Mouse (Mus musculus) G1E (cell line): ENCODE measurements around the gene Mapkapk3. TPM values are rescaled to one million over a fixed set of nuclear protein-coding genes. Genes with fewer than 3 reads are reported as not detected.

Experiments used
- ATAC-seq: 2 replicates; pipeline ENCODE4 v1.8.0; 2016; ENCODE audit warnings: mild to moderate bottlenecking; ENCODE audit not compliant: insufficient number of reproducible peaks, poor library complexity, low FRiP score, severe bottlenecking; ENCODE audit errors: extremely low read depth
- DNase-seq: peaks from one replicate; pipeline ENCODE4 v3.0.0; 2012; ENCODE audit warnings: low spot score
- H3K27me3 ChIP-seq: 2 replicates; pipeline ENCODE4 v1.6.1; 2012; ENCODE audit warnings: mild to moderate bottlenecking, low read length, inconsistent platforms; ENCODE audit not compliant: insufficient read depth
- H3K36me3 ChIP-seq: replicated peaks from 2 replicates; pipeline ENCODE3; 2012; ENCODE audit warnings: mild to moderate bottlenecking, inconsistent platforms
- H3K4me1 ChIP-seq: 2 replicates; pipeline ENCODE4 v1.6.1; 2012; ENCODE audit warnings: low read depth, low read length, inconsistent platforms, mixed read lengths; ENCODE audit not compliant: insufficient read depth
- H3K4me3 ChIP-seq: 2 replicates; pipeline ENCODE4 v1.5.1; 2012; ENCODE audit warnings: low read depth, mild to moderate bottlenecking, inconsistent platforms, low read length, moderate library complexity, mixed read lengths
- H3K9me3 ChIP-seq: replicated peaks from 2 replicates; pipeline ENCODE4 v1.6.1; 2012; ENCODE audit warnings: inconsistent platforms
- CTCF ChIP-seq: IDR thresholded peaks from 2 replicates; pipeline ENCODE4 v1.5.1; 2012; ENCODE audit warnings: low read depth, low read length, inconsistent platforms, mixed read lengths
- GATA1 ChIP-seq: IDR thresholded peaks from 2 replicates; pipeline ENCODE4 v1.6.1; 2012; ENCODE audit warnings: borderline replicate concordance, low read length, inconsistent platforms, mixed read lengths
- GATA2 ChIP-seq: IDR thresholded peaks from 2 replicates; pipeline ENCODE4 v1.6.1; 2012; ENCODE audit warnings: low read depth, low read length, inconsistent platforms, borderline replicate concordance
- POLR2AphosphoS5 ChIP-seq: IDR thresholded peaks from 2 replicates; pipeline ENCODE4 v1.6.1; 2012; ENCODE audit warnings: low read depth, low read length, inconsistent platforms; ENCODE audit not compliant: insufficient replicate concordance
- TAL1 ChIP-seq: conservative IDR thresholded peaks from 2 replicates; pipeline ENCODE4 v1.6.1; 2012; ENCODE audit warnings: low read depth, low read length, inconsistent platforms, mixed read lengths
- polyA plus RNA-seq: library from polyadenylated mRNA; stranded (reverse); fragments of >175 nt; gene quantifications from 2 replicates; pipeline ENCODE4 v1.2.3, GENCODE M21; 2012
- total RNA-seq, 2 experiments: library from RNA; stranded (forward) in 1 of 2; stranded (reverse) in 1 of 2; fragments of 200-1000 nt in 1 of 2; fragments of >200 nt in 1 of 2; fragmentation: Nextera tagmentation in 1 of 2; gene quantifications; 2 replicates each; pipeline ENCODE4 v1.2.3; 2014 to 2017

Gene Mapkapk3
- total and polyA plus RNA-seq, 3 experiments = 41.5 to 99.8 (median 60.1) TPM

DNA sequence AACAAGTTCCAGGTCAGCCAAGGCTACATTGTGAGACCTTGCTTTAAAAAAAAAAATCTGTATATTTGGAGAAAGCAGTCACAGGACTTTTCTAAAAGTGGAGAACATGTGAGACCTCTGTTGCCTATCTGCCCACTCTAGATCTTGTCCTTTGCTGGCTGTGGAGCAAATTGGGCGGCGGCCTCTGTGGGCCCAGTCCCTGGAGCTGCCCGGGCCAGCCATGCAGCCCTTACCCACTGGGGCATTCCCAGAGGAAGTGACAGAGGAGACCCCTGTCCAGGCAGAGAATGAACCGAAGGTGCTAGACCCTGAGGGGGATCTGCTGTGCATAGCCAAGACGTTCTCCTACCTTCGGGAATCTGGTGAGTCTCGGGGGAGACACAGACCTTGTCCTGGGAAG is 10.1 kb upstream of the Mapkapk3 start:
- H3K4me3 ChIP-seq = peak overlapping the region; percentile 84
- DNase-seq (no peak), ATAC-seq (no peak)
- TF ChIP-seq CTCF (no peak), GATA2 (no peak), GATA1 (no peak), TAL1 (no peak), POLR2AphosphoS5 (no peak)
- peaks cover 69% of the 10 kb centered on the region for H3K4me1 ChIP-seq
- no peaks in the 10 kb centered on the region for H3K27me3 ChIP-seq
- H3K9me3 ChIP-seq = no peaks in the 10 kb centered on the region
- peaks cover 68% of the 10 kb centered on the region for H3K36me3 ChIP-seq

DNA sequence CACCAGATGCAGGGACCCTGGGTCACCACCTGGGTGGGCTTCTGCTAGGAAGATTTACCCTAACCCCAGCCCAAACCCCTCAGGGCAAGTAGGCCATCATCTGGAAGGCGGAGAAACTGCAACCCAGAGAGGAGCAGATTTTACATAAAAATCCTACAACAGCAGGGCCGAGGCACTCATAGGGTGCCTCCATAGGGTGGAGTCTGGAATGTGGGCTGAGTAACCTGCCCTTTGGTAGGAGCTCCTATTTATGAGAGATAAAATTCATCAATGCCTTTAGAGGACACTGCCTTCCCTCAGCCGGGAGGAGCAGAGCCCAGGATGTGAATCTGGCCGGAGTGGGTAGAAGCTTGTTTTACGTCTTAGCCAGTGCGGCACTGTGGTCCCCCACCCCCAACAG is 9.2 kb upstream of the Mapkapk3 start:
- no peak for DNase-seq
- H3K4me3 ChIP-seq = peak overlapping the region; percentile 84
- TF ChIP-seq CTCF (no peak), TAL1 (no peak), POLR2AphosphoS5 (no peak), GATA2 (no peak), GATA1 (no peak)
- H3K36me3 ChIP-seq = peaks cover 62% of the 10 kb centered on the region
- H3K9me3 ChIP-seq = no peaks in the 10 kb centered on the region
- peaks cover 69% of the 10 kb centered on the region for H3K4me1 ChIP-seq
- H3K27me3 ChIP-seq = no peaks in the 10 kb centered on the region
- no peak for ATAC-seq

DNA sequence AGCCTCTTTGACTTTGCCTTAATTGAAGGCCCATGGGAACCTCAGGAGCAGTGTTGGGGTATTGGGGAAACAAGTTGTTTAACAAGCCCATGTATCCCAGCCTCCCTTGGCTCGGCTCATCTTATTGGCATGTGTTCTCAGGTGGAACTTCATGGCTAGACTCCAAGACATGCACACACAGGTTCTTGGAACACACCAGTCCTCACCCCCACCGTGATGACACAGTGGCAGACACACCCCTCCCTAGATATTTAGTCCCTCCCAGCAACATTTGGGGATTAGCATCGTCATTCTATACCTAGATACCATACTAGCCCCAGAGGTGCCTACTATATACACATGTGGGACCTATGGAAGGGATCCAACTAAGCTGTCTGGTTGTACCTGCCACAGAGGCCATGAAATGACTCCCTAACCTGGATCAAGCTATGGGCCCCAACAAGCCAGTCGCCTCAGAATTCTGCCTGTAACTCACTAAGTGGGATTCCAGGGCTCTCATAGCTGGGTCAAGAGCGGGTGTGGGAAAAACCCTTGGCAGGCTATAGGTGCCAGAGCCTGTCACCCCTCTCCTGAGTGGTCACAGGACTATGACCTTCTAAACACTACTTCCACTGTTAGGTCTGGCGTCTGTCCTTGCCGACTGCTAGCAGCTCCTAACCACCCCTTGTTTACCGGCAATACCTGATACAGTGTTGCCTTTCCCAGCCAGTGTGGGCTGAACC is 8.5 kb upstream of the Mapkapk3 start:
- peaks cover 63% of the 10 kb centered on the region for H3K4me1 ChIP-seq

DNA sequence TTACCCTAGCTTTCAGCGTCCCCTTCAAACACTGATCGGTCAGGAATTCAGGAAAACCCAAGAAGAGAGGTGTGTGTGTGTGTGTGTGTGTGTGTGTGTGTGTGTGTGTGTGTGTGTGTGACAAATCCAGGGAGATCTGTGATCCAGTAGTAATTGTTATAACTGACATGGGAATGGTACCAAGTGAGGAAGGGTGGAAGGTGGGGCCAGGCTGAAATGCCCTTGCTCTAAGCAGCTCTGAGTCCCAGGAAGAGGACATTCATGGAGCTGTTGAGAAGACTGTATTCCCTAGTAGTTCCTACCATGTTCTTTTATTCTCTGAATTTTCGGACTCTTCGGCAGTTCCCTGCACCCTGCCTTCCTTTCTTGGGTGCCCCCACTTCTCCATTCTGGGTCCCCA is 8.0 kb upstream of the Mapkapk3 start:
- peak overlapping the region; percentile 84 for H3K4me3 ChIP-seq
- ATAC-seq (no peak), DNase-seq (no peak)
- peaks cover 50% of the 10 kb centered on the region for H3K36me3 ChIP-seq
- no peaks in the 10 kb centered on the region for H3K9me3 ChIP-seq
- peaks cover 60% of the 10 kb centered on the region for H3K4me1 ChIP-seq
- peaks cover 4% of the 10 kb centered on the region for H3K27me3 ChIP-seq
- TF ChIP-seq CTCF (no peak), GATA2 (no peak), POLR2AphosphoS5 (no peak; the same call in 1 of the 2 replicates), TAL1 (no peak), GATA1 (no peak)

More for the DNA sequence above, 8.5 kb upstream of the Mapkapk3 start:
- Histone ChIP-seq H3K4me3 (peak overlapping the region; percentile 84), H3K9me3 (no peaks in the 10 kb centered on the region), H3K36me3 (peaks cover 56% of the 10 kb centered on the region), H3K27me3 (no peaks in the 10 kb centered on the region; the same call in 1 of the 2 replicates)
- ATAC-seq = no peak
- no peak for DNase-seq
- no peak for TF ChIP-seq CTCF

DNA sequence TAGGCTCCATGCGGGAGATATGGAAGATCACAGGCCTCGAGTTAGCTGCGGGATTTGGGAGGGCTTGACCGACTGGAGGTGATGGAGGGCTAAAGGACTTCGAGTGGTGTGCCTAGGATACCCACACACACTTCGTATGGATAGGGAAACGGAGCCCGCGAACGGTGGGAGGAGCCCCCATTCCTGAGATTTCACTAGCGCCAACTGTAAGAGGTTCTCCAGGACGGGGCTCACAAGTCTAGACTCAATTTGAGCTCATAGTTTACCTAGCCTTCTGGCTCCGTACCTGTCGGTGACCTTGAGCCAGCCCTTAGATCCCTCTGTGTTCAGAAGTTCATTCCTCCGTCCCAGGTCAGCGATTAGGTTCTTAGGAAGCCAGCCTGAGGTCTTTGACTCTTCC is 7.4 kb upstream of the Mapkapk3 start:
- H3K4me1 ChIP-seq = peaks cover 54% of the 10 kb centered on the region
- ATAC-seq = no peak

DNA sequence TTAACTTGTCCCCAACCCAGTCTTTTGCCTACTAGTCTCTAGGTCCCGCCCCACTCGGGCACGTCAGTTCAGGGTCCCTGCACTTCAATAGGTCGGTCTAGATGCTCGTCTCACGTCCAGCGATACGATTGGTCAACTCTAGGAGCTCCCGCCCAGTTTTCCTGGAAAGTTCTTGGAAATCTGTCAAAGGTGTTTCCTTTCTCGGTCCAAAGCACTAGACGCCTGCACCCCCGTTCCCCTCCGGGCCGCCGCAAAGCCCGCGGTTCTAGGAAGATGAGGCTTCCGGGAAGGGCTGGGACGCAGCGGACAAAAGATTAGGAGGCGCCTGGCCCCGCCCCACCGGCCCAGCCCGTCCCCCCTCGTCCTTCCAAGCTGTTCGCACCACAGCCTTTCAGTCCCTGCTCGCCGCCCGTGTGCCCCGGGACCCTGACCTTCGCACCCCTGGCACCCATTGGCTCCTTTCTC is 6.9 kb upstream of the Mapkapk3 start:
- H3K4me1 ChIP-seq = peaks cover 49% of the 10 kb centered on the region

More for the DNA sequence above, 7.4 kb upstream of the Mapkapk3 start:
- H3K36me3 ChIP-seq = peaks cover 44% of the 10 kb centered on the region
- DNase-seq = no peak
- no peak for TF ChIP-seq GATA2
- peak overlapping the region; percentile 84 for H3K4me3 ChIP-seq
- no peaks in the 10 kb centered on the region for H3K9me3 ChIP-seq
- peaks cover 8% of the 10 kb centered on the region for H3K27me3 ChIP-seq

More for the DNA sequence above, 6.9 kb upstream of the Mapkapk3 start:
- DNase-seq = peak; percentile 95
- no peak for TF ChIP-seq GATA1
- TF ChIP-seq POLR2AphosphoS5 = no peak
- TF ChIP-seq TAL1 = no peak
- TF ChIP-seq CTCF = no peak
- no peak for TF ChIP-seq GATA2
- Histone ChIP-seq H3K9me3 (no peaks in the 10 kb centered on the region), H3K36me3 (peaks cover 39% of the 10 kb centered on the region), H3K27me3 (peaks cover 8% of the 10 kb centered on the region), H3K4me3 (peak overlapping the region; percentile 84)
- peak; percentile 79 for ATAC-seq
